Mouse (Mus musculus) MEL (cell line): ENCODE results near the gene Morc3. TPM values are rescaled to one million over a fixed set of nuclear protein-coding genes. Genes with fewer than 3 reads are reported as not detected.

ENCODE experiments used
- DNase-seq: peaks from one replicate; pipeline ENCODE4 v3.0.0; 2011; ENCODE audit warnings: low read depth, low spot score
- H3K27ac ChIP-seq: 2 replicates; pipeline ENCODE4 v1.5.1; 2012; ENCODE audit warnings: low read depth, mild to moderate bottlenecking, control low read depth, low read length, moderate library complexity; ENCODE audit not compliant: control insufficient read depth
- H3K27me3 ChIP-seq, 2 experiments: fragments of 150-350 bp in 1 of 2; sonication (generic) in 1 of 2; 2 replicates each; pipeline ENCODE4 v1.6.1; 2012; ENCODE audit warnings: low read length in 2 of 2, mild to moderate bottlenecking in 2 of 2, improper control_type of control experiment in 1 of 2, moderate library complexity in 1 of 2; ENCODE audit not compliant: insufficient read depth in 2 of 2, control insufficient read depth in 1 of 2
- H3K36me3 ChIP-seq, 2 experiments: 2 replicates each; pipeline ENCODE4 v1.6.1; 2012 to 2014; ENCODE audit warnings: low read length in 2 of 2, improper control_type of control experiment in 1 of 2, inconsistent platforms in 1 of 2, mild to moderate bottlenecking in 1 of 2; ENCODE audit not compliant: insufficient read depth in 2 of 2, control insufficient read depth in 1 of 2
- H3K4me1 ChIP-seq, 2 experiments: fragments of 150-350 bp in 1 of 2; sonication (generic) in 1 of 2; 2 replicates each; pipeline ENCODE4 v1.6.1; 2012; ENCODE audit warnings: low read length in 2 of 2, improper control_type of control experiment in 1 of 2, mild to moderate bottlenecking in 1 of 2; ENCODE audit not compliant: insufficient read depth in 2 of 2, control insufficient read depth in 1 of 2
- H3K4me3 ChIP-seq, 2 experiments: fragments of 150-350 bp in 1 of 2; sonication (generic) in 1 of 2; 2 replicates each; pipeline ENCODE4 v1.5.1; 2012; ENCODE audit warnings: low read depth in 2 of 2, low read length in 2 of 2, mild to moderate bottlenecking in 2 of 2, moderate library complexity in 2 of 2, control low read depth in 1 of 2, improper control_type of control experiment in 1 of 2; ENCODE audit not compliant: control insufficient read depth in 1 of 2, insufficient read depth in 1 of 2
- H3K79me2 ChIP-seq: 2 replicates; pipeline ENCODE4 v1.6.1; 2012; ENCODE audit warnings: mild to moderate bottlenecking, low read length, moderate library complexity; ENCODE audit not compliant: control insufficient read depth, poor library complexity, insufficient read depth
- H3K9ac ChIP-seq: 2 replicates; pipeline ENCODE4 v1.6.1; 2012; ENCODE audit warnings: low read depth, mild to moderate bottlenecking, control low read depth, low read length, moderate library complexity; ENCODE audit not compliant: control insufficient read depth, poor library complexity, severe bottlenecking
- H3K9me3 ChIP-seq: fragments of 150-350 bp; sonication (generic); replicated peaks from 2 replicates; pipeline ENCODE4 v1.6.1; 2012; ENCODE audit warnings: mild to moderate bottlenecking, low read length, improper control_type of control experiment, moderate library complexity; ENCODE audit not compliant: insufficient read depth
- BHLHE40 ChIP-seq: IDR thresholded peaks from 2 replicates; pipeline ENCODE4 v1.6.1; 2012; ENCODE audit warnings: low read depth, mild to moderate bottlenecking, inconsistent platforms, low read length, improper control_type of control experiment, borderline replicate concordance
- CHD1 ChIP-seq: IDR thresholded peaks from 2 replicates; pipeline ENCODE4 v1.6.1; 2012; ENCODE audit warnings: low read depth, mild to moderate bottlenecking, inconsistent platforms, low read length, improper control_type of control experiment
- CHD2 ChIP-seq: IDR thresholded peaks from 2 replicates; pipeline ENCODE4 v1.6.1; 2011; ENCODE audit warnings: low read length, improper control_type of control experiment
- E2F4 ChIP-seq: IDR thresholded peaks from 2 replicates; pipeline ENCODE4 v1.6.1; 2011; ENCODE audit warnings: low read depth, low read length, improper control_type of control experiment, borderline replicate concordance
- ELF1 ChIP-seq: IDR thresholded peaks from 2 replicates; pipeline ENCODE4 v1.6.1; 2014; ENCODE audit warnings: low read depth, mild to moderate bottlenecking, inconsistent platforms, low read length, improper control_type of control experiment, moderate library complexity
- ETS1 ChIP-seq: IDR thresholded peaks from 2 replicates; pipeline ENCODE4 v1.6.1; 2012; ENCODE audit warnings: low read depth, mild to moderate bottlenecking, inconsistent platforms, low read length, improper control_type of control experiment, moderate library complexity
- GABPA ChIP-seq: IDR thresholded peaks from 2 replicates; pipeline ENCODE4 v1.6.1; 2012; ENCODE audit warnings: low read depth, mild to moderate bottlenecking, inconsistent platforms, low read length, improper control_type of control experiment, moderate library complexity
- GATA1 ChIP-seq: IDR thresholded peaks from 2 replicates; pipeline ENCODE4 v1.6.1; 2011; ENCODE audit warnings: low read depth, low read length, improper control_type of control experiment
- HCFC1 ChIP-seq: IDR thresholded peaks from 2 replicates; pipeline ENCODE4 v1.6.1; 2012; ENCODE audit warnings: low read depth, mild to moderate bottlenecking, inconsistent platforms, low read length, improper control_type of control experiment, moderate library complexity
- KAT2A ChIP-seq: conservative IDR thresholded peaks from 2 replicates; pipeline ENCODE4 v1.6.1; 2012; ENCODE audit warnings: low read depth, low read length, improper control_type of control experiment, inconsistent platforms
- MAX ChIP-seq: IDR thresholded peaks from 2 replicates; pipeline ENCODE4 v1.6.1; 2011; ENCODE audit warnings: low read length, improper control_type of control experiment
- MAZ ChIP-seq: IDR thresholded peaks from 2 replicates; pipeline ENCODE4 v1.6.1; 2012; ENCODE audit warnings: low read depth, mild to moderate bottlenecking, inconsistent platforms, low read length, improper control_type of control experiment
- MEF2A ChIP-seq: IDR thresholded peaks from 2 replicates; pipeline ENCODE4 v1.6.1; 2014; ENCODE audit warnings: low read depth, mild to moderate bottlenecking, inconsistent platforms, low read length, improper control_type of control experiment; ENCODE audit not compliant: poor library complexity, insufficient replicate concordance, severe bottlenecking; ENCODE audit errors: extremely low read depth
- MYB ChIP-seq: IDR thresholded peaks from 2 replicates; pipeline ENCODE4 v1.6.1; 2011; ENCODE audit warnings: mild to moderate bottlenecking, low read depth, low read length, improper control_type of control experiment
- NELFE ChIP-seq: IDR thresholded peaks from 2 replicates; pipeline ENCODE4 v1.6.1; 2011; ENCODE audit warnings: low read depth, low read length, improper control_type of control experiment
- NRF1 ChIP-seq: IDR thresholded peaks from 2 replicates; pipeline ENCODE4 v1.6.1; 2014; ENCODE audit warnings: low read depth, mild to moderate bottlenecking, inconsistent platforms, low read length, improper control_type of control experiment, moderate library complexity; ENCODE audit not compliant: poor library complexity, insufficient read depth, severe bottlenecking
- POLR2A ChIP-seq, 2 experiments: IDR thresholded peaks; 2 replicates each; pipeline ENCODE4 v1.6.1; 2011 to 2012; ENCODE audit warnings: low read length in 2 of 2, mild to moderate bottlenecking in 2 of 2, control low read depth in 1 of 2, improper control_type of control experiment in 1 of 2, low read depth in 1 of 2, moderate library complexity in 1 of 2; ENCODE audit not compliant: control insufficient read depth in 1 of 2, insufficient read depth in 1 of 2, poor library complexity in 1 of 2
- POLR2AphosphoS5 ChIP-seq: IDR thresholded peaks from 2 replicates; pipeline ENCODE4 v1.6.1; 2012; ENCODE audit warnings: low read depth, borderline replicate concordance, mild to moderate bottlenecking, inconsistent platforms, low read length, moderate library complexity, mixed read lengths
- RAD21 ChIP-seq: IDR thresholded peaks from 2 replicates; pipeline ENCODE4 v1.6.1; 2011; ENCODE audit warnings: mild to moderate bottlenecking, low read depth, low read length, improper control_type of control experiment
- RCOR1 ChIP-seq: IDR thresholded peaks from 2 replicates; pipeline ENCODE4 v1.6.1; 2012; ENCODE audit warnings: low read depth, mild to moderate bottlenecking, inconsistent platforms, low read length, improper control_type of control experiment
- SMC3 ChIP-seq: IDR thresholded peaks from 2 replicates; pipeline ENCODE4 v1.6.1; 2011; ENCODE audit warnings: low read depth, low read length, improper control_type of control experiment
- TAL1 ChIP-seq: IDR thresholded peaks from 2 replicates; pipeline ENCODE4 v1.6.1; 2012; ENCODE audit warnings: mild to moderate bottlenecking, inconsistent platforms, low read length, moderate library complexity, mixed read lengths
- TBP ChIP-seq: IDR thresholded peaks from 2 replicates; pipeline ENCODE4 v1.8.0; 2011; ENCODE audit warnings: low read depth, low read length, improper control_type of control experiment
- TCF12 ChIP-seq: IDR thresholded peaks from 2 replicates; pipeline ENCODE4 v1.6.1; 2014; ENCODE audit warnings: low read depth, mild to moderate bottlenecking, inconsistent platforms, low read length, improper control_type of control experiment, moderate library complexity
- USF2 ChIP-seq, 2 experiments: IDR thresholded peaks; 2 replicates each; pipeline ENCODE4 v1.6.1; 2011 to 2012; ENCODE audit warnings: improper control_type of control experiment in 2 of 2, low read length in 2 of 2, borderline replicate concordance in 1 of 2, inconsistent platforms in 1 of 2, low read depth in 1 of 2, mild to moderate bottlenecking in 1 of 2; ENCODE audit not compliant: insufficient read depth in 1 of 2
- ZMIZ1 ChIP-seq: IDR thresholded peaks from 2 replicates; pipeline ENCODE4 v1.6.1; 2012; ENCODE audit warnings: low read depth, mild to moderate bottlenecking, inconsistent platforms, low read length, improper control_type of control experiment, moderate library complexity
- ZNF384 ChIP-seq: IDR thresholded peaks from 2 replicates; pipeline ENCODE4 v1.6.1; 2012; ENCODE audit warnings: low read depth, mild to moderate bottlenecking, inconsistent platforms, low read length, improper control_type of control experiment
- polyA plus RNA-seq, 2 experiments: library from polyadenylated mRNA; stranded (reverse) in 1 of 2; unstranded in 1 of 2; fragments of >175 nt in 1 of 2; fragments of >200 nt in 1 of 2; gene quantifications; 2 replicates each; pipeline versions ENCODE4 v1.2.1 to v1.2.4; 2012; ENCODE audit warnings: low replicate concordance in 2 of 2, low read depth in 1 of 2; ENCODE audit not compliant: insufficient read length in 2 of 2, insufficient read depth in 1 of 2, missing spikeins in 1 of 2
- total RNA-seq: library from RNA; depleted of rRNA; stranded (reverse); fragments of 300-350 nt; gene quantifications from 2 replicates; pipeline ENCODE4 v1.2.3, GENCODE M21; 2012

The Morc3 gene
- total and polyA plus RNA-seq, 3 experiments, result 23.3 to 276 (median 39.1) TPM

GRCm38 (mm10) chr16:93909936-93910335, 78.0 kb downstream of the Morc3 start:
- H3K27me3 ChIP-seq, result no peaks in the 10 kb centered on the region
- no peak overlapping the region for H3K27ac ChIP-seq
- H3K4me1 ChIP-seq, result peaks cover 11 to 27% of the 10 kb centered on the region in 2 experiments
- TF ChIP-seq RCOR1, result no peak
- no peak for TF ChIP-seq TBP
- TF ChIP-seq USF2 (IDR thresholded peaks at IDR 0.05; ENCODE audit: borderline replicate concordance in 1 of 2, insufficient read depth in 1 of 2, low read depth in 1 of 2, low read length in 2 of 2), result no peak
- TF ChIP-seq NRF1, result no peak
- TF ChIP-seq KAT2A, result no peak
- no peak for TF ChIP-seq CHD2
- TF ChIP-seq MEF2A, result no peak
- TF ChIP-seq GABPA, result no peak
- TF ChIP-seq TAL1, result no peak
- TF ChIP-seq POLR2A (IDR thresholded peaks at IDR 0.05; ENCODE audit: control insufficient read depth in 1 of 2, insufficient read depth in 1 of 2, low read depth in 1 of 2, low read length in 2 of 2, poor library complexity in 1 of 2), result no peak
- TF ChIP-seq NELFE, result no peak
- no peak for TF ChIP-seq E2F4
- TF ChIP-seq BHLHE40, result no peak
- no peak for TF ChIP-seq ELF1
- no peak overlapping the region for H3K9ac ChIP-seq
- H3K79me2 ChIP-seq, result no peaks in the 10 kb centered on the region
- peak; percentile 56 for DNase-seq
- H3K4me3 ChIP-seq, result no peak overlapping the region
- H3K36me3 ChIP-seq, result peaks cover 0 to 19% of the 10 kb centered on the region in 2 experiments; a peak in 2 of 4 replicates
- no peaks in the 10 kb centered on the region for H3K9me3 ChIP-seq

GRCm38 (mm10) chr16:93910735-93911665, 79.1 kb downstream of the Morc3 start:
- no peaks in the 10 kb centered on the region for H3K9me3 ChIP-seq
- DNase-seq, result peak; percentile 65
- peak overlapping the region; percentile 60 for H3K27ac ChIP-seq
- H3K9ac ChIP-seq, result peak overlapping the region; percentile 44
- H3K79me2 ChIP-seq, result no peaks in the 10 kb centered on the region
- peak overlapping the region; percentile 49 to 50 for H3K4me3 ChIP-seq
- peaks cover 11 to 30% of the 10 kb centered on the region in 2 experiments for H3K4me1 ChIP-seq
- H3K36me3 ChIP-seq, result peaks cover 0 to 19% of the 10 kb centered on the region in 2 experiments; a peak in 2 of 4 replicates
- no peaks in the 10 kb centered on the region for H3K27me3 ChIP-seq
- TF ChIP-seq SMC3 (no peak), MAX (no peak; the same call in 1 of the 2 replicates), CHD1 (no peak), POLR2A (IDR thresholded peaks at IDR 0.05; ENCODE audit: control insufficient read depth in 1 of 2, insufficient read depth in 1 of 2, low read depth in 1 of 2, low read length in 2 of 2, poor library complexity in 1 of 2) (peak in 1 of 2 experiments; percentile 42; a peak in 1 of 4 replicates), BHLHE40 (no peak; the same call in 1 of the 2 replicates), RCOR1 (peak; percentile 54; the same call in 1 of the 2 replicates), HCFC1 (no peak), NELFE (0 out of 2 replicates have a peak, but pooled peaks have one; percentile 22), RAD21 (no peak), TBP (no peak), ZNF384 (no peak), ZMIZ1 (no peak), TAL1 (peak; percentile 36; the same call in 1 of the 2 replicates), POLR2AphosphoS5 (no peak), ETS1 (peak; percentile 67), TCF12 (peak; percentile 79), MYB (no peak), E2F4 (no peak), KAT2A (no peak), MEF2A (no peak), MAZ (no peak), GATA1 (peak; percentile 65), GABPA (no peak)
